Mouse (Mus musculus) myocyte (in vitro differentiated cells): Measurements from ENCODE around the gene Polr3g. TPM values are rescaled to one million over a fixed set of nuclear protein-coding genes. Genes with fewer than 3 reads are reported as not detected.

Source experiments
- H3K27me3 ChIP-seq: one replicate; pipeline ENCODE4 v1.6.1; 2011; ENCODE audit not compliant: control insufficient read depth, insufficient read depth, insufficient read length
- H3K36me3 ChIP-seq: one replicate; pipeline ENCODE4 v1.6.1; 2011; ENCODE audit not compliant: control insufficient read depth, insufficient read depth
- H3K4me2 ChIP-seq: one replicate; pipeline ENCODE4 v1.6.1; 2011; ENCODE audit warnings: low read depth, control low read depth
- H3K4me3 ChIP-seq: one replicate; pipeline ENCODE4 v1.5.1; 2011; ENCODE audit warnings: mild to moderate bottlenecking, control low read depth, moderate library complexity
- H3K79me2 ChIP-seq: one replicate; pipeline ENCODE4 v1.6.1; 2011; ENCODE audit not compliant: control insufficient read depth, insufficient read depth
- H3ac ChIP-seq: one replicate; pipeline ENCODE4 v1.6.1; 2011; ENCODE audit not compliant: control insufficient read depth, insufficient read length
- CEBPB ChIP-seq: IDR thresholded peaks from 2 replicates; pipeline ENCODE4 v1.6.1; 2011; ENCODE audit warnings: mild to moderate bottlenecking, moderate library complexity; ENCODE audit not compliant: poor library complexity, insufficient read depth, severe bottlenecking
- E2F4 ChIP-seq: IDR thresholded peaks from one replicate; pipeline ENCODE4 v1.6.1; 2011; ENCODE audit warnings: mild to moderate bottlenecking, control low read depth, moderate library complexity; ENCODE audit not compliant: insufficient read depth
- MAX ChIP-seq: IDR thresholded peaks from one replicate; pipeline ENCODE4 v1.6.1; 2011; ENCODE audit warnings: low read depth, mild to moderate bottlenecking, control low read depth
- MYOD1 ChIP-seq, 3 experiments: IDR thresholded peaks; one replicate each; pipeline ENCODE4 v1.6.1; 2011; ENCODE audit warnings: control low read depth in 2 of 3, low read depth in 2 of 3, mild to moderate bottlenecking in 2 of 3, moderate library complexity in 1 of 3; ENCODE audit not compliant: insufficient read length in 2 of 3, control insufficient read depth in 1 of 3
- MYOG ChIP-seq, 3 experiments: IDR thresholded peaks; one replicate each; pipeline ENCODE4 v1.6.1; 2011; ENCODE audit warnings: control low read depth in 2 of 3, low read depth in 2 of 3, mild to moderate bottlenecking in 2 of 3; ENCODE audit not compliant: insufficient read length in 2 of 3, control insufficient read depth in 1 of 3, insufficient read depth in 1 of 3
- POLR2A ChIP-seq: IDR thresholded peaks from one replicate; pipeline ENCODE4 v1.6.1; 2011; ENCODE audit warnings: low read depth, mild to moderate bottlenecking, control low read depth, moderate library complexity; ENCODE audit not compliant: insufficient read length
- POLR2AphosphoS2 ChIP-seq: IDR thresholded peaks from one replicate; pipeline ENCODE4 v1.6.1; 2011; ENCODE audit warnings: low read depth, control low read depth; ENCODE audit not compliant: insufficient read length
- REST ChIP-seq: IDR thresholded peaks from one replicate; pipeline ENCODE4 v1.6.1; 2011; ENCODE audit warnings: mild to moderate bottlenecking, control low read depth, moderate library complexity; ENCODE audit not compliant: insufficient read depth, insufficient read length
- SRF ChIP-seq: IDR thresholded peaks from one replicate; pipeline ENCODE4 v1.6.1; 2011; ENCODE audit warnings: low read depth; ENCODE audit not compliant: control insufficient read depth, insufficient read length
- TCF12 ChIP-seq: IDR thresholded peaks from one replicate; pipeline ENCODE4 v1.6.1; 2011; ENCODE audit warnings: mild to moderate bottlenecking, control low read depth; ENCODE audit not compliant: poor library complexity, insufficient read depth, severe bottlenecking
- TCF3 ChIP-seq: IDR thresholded peaks from one replicate; pipeline ENCODE4 v1.6.1; 2011; ENCODE audit warnings: low read depth, control low read depth; ENCODE audit not compliant: insufficient read length
- USF1 ChIP-seq: IDR thresholded peaks from one replicate; pipeline ENCODE4 v1.6.1; 2011; ENCODE audit warnings: low read depth, mild to moderate bottlenecking, control low read depth, moderate library complexity
- polyA plus RNA-seq: library from polyadenylated mRNA; unstranded; fragments of >200 nt; fragmentation: generic; extraction: Trizol; gene quantifications from one replicate; pipeline ENCODE4 v1.2.1, GENCODE M21; 2012; ENCODE audit warnings: missing spikeins

Gene Polr3g
- 3.5 TPM for polyA plus RNA-seq

- Histone ChIP-seq H3K4me2 (peak within 1 kb of the TSS; percentile 75), H3K79me2 (peaks cover 21% of the 10 kb centered on the region), H3ac (peak within 1 kb of the TSS; percentile 29), H3K36me3 (no peaks in the 10 kb centered on the region), H3K4me3 (peak within 1 kb of the TSS; percentile 59), H3K27me3 (no peaks in the 10 kb centered on the region)
- no peak for TF ChIP-seq REST
- no peak for TF ChIP-seq MAX
- peak; percentile 50 for TF ChIP-seq POLR2AphosphoS2
- TF ChIP-seq MYOG (IDR thresholded peaks at IDR 0.05; ENCODE audit: control insufficient read depth in 1 of 3, insufficient read depth in 1 of 3, insufficient read length in 2 of 3, low read depth in 2 of 3), result peak in 2 of 3 experiments; percentile 69 to 71
- TF ChIP-seq SRF, result peak; percentile 76
- TF ChIP-seq MYOD1 (IDR thresholded peaks at IDR 0.05; ENCODE audit: control insufficient read depth in 1 of 3, insufficient read length in 2 of 3, low read depth in 2 of 3), result peak in 2 of 3 experiments; percentile 74 to 83
- no peak for TF ChIP-seq CEBPB
- TF ChIP-seq POLR2A, result peak; percentile 69
- TF ChIP-seq TCF3, result no peak
- no peak for TF ChIP-seq USF1
- no peak for TF ChIP-seq E2F4
- no peak for TF ChIP-seq TCF12
These were observed at the start of gene Polr3g, which contains the start of gene Mblac2 for GRCm38 (mm10) chr13:81710775-81711545. Gene Polr3g (minus strand): TSS chr13:81711013. Gene Mblac2 (plus strand): TSS chr13:81711341.

DNA sequence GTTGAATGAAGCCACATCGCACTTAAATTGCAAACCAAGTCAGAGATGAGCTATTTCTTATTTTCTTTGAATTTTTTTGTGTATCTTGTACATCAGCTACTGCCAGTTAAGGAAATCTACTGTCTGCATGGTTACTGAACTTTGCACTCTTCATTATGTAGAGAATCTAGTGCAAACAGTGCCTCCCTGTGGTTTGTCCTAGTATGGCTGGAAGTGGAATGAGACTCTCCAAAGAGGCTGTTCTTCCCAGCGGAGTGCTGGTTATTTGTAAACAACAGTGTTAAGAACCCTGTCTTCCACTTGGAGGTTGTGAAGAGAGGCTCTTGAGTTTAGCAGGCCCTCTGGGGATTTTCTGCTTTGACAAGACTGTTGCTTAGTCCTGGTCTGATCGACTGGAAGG, 49.6 kb upstream of the Polr3g start:
- Histone ChIP-seq H3K27me3 (no peaks in the 10 kb centered on the region), H3K36me3 (no peaks in the 10 kb centered on the region), H3K4me2 (no peak overlapping the region), H3ac (no peak overlapping the region), H3K4me3 (no peak overlapping the region), H3K79me2 (no peaks in the 10 kb centered on the region)
- TF ChIP-seq TCF12 (no peak), REST (no peak), SRF (no peak), POLR2AphosphoS2 (no peak), MYOD1 (IDR thresholded peaks at IDR 0.05; ENCODE audit: control insufficient read depth in 1 of 3, insufficient read length in 2 of 3, low read depth in 2 of 3) (no peak), MAX (no peak), CEBPB (no peak), TCF3 (no peak), E2F4 (no peak), USF1 (no peak), MYOG (IDR thresholded peaks at IDR 0.05; ENCODE audit: control insufficient read depth in 1 of 3, insufficient read depth in 1 of 3, insufficient read length in 2 of 3, low read depth in 2 of 3) (no peak), POLR2A (no peak)

GRCm38 (mm10) chr13:81757058-81757660, 46.3 kb upstream of the Polr3g start:
- no peak overlapping the region for H3ac ChIP-seq
- H3K4me2 ChIP-seq, result no peak overlapping the region
- no peak for TF ChIP-seq TCF12
- TF ChIP-seq MYOG (IDR thresholded peaks at IDR 0.05; ENCODE audit: control insufficient read depth in 1 of 3, insufficient read depth in 1 of 3, insufficient read length in 2 of 3, low read depth in 2 of 3), result no peak
- TF ChIP-seq CEBPB, result no peak
- TF ChIP-seq POLR2AphosphoS2, result no peak
- no peak for TF ChIP-seq TCF3
- no peaks in the 10 kb centered on the region for H3K79me2 ChIP-seq
- no peak overlapping the region for H3K4me3 ChIP-seq
- no peaks in the 10 kb centered on the region for H3K27me3 ChIP-seq
- H3K36me3 ChIP-seq, result no peaks in the 10 kb centered on the region

- Histone ChIP-seq H3K36me3 (no peaks in the 10 kb centered on the region), H3K4me3 (no peak overlapping the region), H3K79me2 (no peaks in the 10 kb centered on the region), H3K4me2 (no peak overlapping the region), H3K27me3 (no peaks in the 10 kb centered on the region), H3ac (no peak overlapping the region)
- no peak for TF ChIP-seq USF1
- TF ChIP-seq MYOD1 (IDR thresholded peaks at IDR 0.05; ENCODE audit: control insufficient read depth in 1 of 3, insufficient read length in 2 of 3, low read depth in 2 of 3), result no peak
- TF ChIP-seq TCF12, result no peak
- TF ChIP-seq SRF, result no peak
- no peak for TF ChIP-seq MAX
- TF ChIP-seq E2F4, result no peak
- TF ChIP-seq POLR2A, result no peak
- TF ChIP-seq REST, result no peak
- TF ChIP-seq TCF3, result no peak
- no peak for TF ChIP-seq MYOG (IDR thresholded peaks at IDR 0.05; ENCODE audit: control insufficient read depth in 1 of 3, insufficient read depth in 1 of 3, insufficient read length in 2 of 3, low read depth in 2 of 3)
- TF ChIP-seq POLR2AphosphoS2, result no peak
- no peak for TF ChIP-seq CEBPB
These were observed 44.5 kb upstream of the Polr3g start for GRCm38 (mm10) chr13:81755324-81755723.
